Mouse (Mus musculus) embryonic facial prominence, embryonic 10.5 days (tissue): Measurements from ENCODE around the gene Ptprcap. TPM values are rescaled to one million over a fixed set of nuclear protein-coding genes. Genes with fewer than 3 reads are reported as not detected.

Source experiments
- DNase-seq: peaks from one replicate; pipeline ENCODE4 v3.0.0-alpha.2; 2017; ENCODE audit warnings: low spot score
- H3K27ac ChIP-seq: fragments of 300-500 bp; sonication (generic); replicated peaks from 2 replicates; pipeline ENCODE4 v1.5.1; 2016; ENCODE audit warnings: mild to moderate bottlenecking
- H3K27me3 ChIP-seq: fragments of 300-500 bp; sonication (generic); replicated peaks from 2 replicates; pipeline ENCODE4 v1.6.1; 2016; ENCODE audit warnings: low read depth, mild to moderate bottlenecking; ENCODE audit not compliant: poor library complexity, severe bottlenecking
- H3K36me3 ChIP-seq: fragments of 300-500 bp; sonication (generic); replicated peaks from 2 replicates; pipeline ENCODE4 v1.6.1; 2016; ENCODE audit warnings: mild to moderate bottlenecking, moderate library complexity
- H3K4me1 ChIP-seq: fragments of 300-500 bp; sonication (generic); 2 replicates; pipeline ENCODE4 v1.6.1; 2016
- H3K4me3 ChIP-seq: fragments of 300-500 bp; sonication (generic); 2 replicates; pipeline ENCODE4 v1.5.1; 2016; ENCODE audit warnings: mild to moderate bottlenecking, moderate library complexity
- H3K9me3 ChIP-seq: fragments of 300-500 bp; sonication (generic); 2 replicates; pipeline ENCODE4 v1.6.1; 2016; ENCODE audit warnings: mild to moderate bottlenecking
- WGBS: fragments of 180-500 bp; shearing (Covaris S2); methylation state at CpG from one replicate; pipeline ENCODE4 v1.1.7; 2016; 5-methylcytosine and 5-hydroxymethylcytosine counted together
- polyA plus RNA-seq: library from polyadenylated mRNA; unstranded; fragments of >200 nt; fragmentation: Nextera tagmentation; extraction: Ambion mirVana; gene quantifications from 2 replicates; pipeline ENCODE4 v1.2.1, GENCODE M21; 2016

The Ptprcap gene
- polyA plus RNA-seq, 1 experiment from 2014 or later = not detected

DNA sequence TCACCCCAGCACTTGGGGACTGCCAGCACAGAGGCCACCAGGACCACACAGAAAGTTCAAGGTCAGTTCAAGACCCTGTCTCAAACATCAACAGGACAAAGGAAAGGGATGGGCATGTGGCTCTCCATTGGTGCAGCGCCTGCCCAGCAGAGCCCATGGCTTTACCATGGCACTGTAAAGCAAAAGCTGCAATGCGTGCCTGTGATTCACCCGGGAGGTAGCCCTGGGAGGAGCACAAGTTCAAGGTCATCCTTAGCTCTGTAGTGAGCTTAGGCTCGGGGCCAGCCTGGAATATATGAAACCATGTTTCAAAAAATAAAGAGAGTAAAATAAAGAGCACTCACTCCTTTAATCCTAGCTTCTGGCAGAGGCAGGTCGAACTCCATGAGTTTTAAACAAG is 1.5 kb upstream of the Ptprcap start:
- Histone ChIP-seq H3K27me3 (no peaks in the 10 kb centered on the region), H3K27ac (no peak overlapping the region), H3K4me3 (no peak overlapping the region), H3K36me3 (peaks cover 65% of the 10 kb centered on the region), H3K9me3 (no peaks in the 10 kb centered on the region), H3K4me1 (peaks cover 42% of the 10 kb centered on the region)
- DNase-seq = no peak
- WGBS = 91% methylated on average over 5 of the region's 5 CpGs

DNA sequence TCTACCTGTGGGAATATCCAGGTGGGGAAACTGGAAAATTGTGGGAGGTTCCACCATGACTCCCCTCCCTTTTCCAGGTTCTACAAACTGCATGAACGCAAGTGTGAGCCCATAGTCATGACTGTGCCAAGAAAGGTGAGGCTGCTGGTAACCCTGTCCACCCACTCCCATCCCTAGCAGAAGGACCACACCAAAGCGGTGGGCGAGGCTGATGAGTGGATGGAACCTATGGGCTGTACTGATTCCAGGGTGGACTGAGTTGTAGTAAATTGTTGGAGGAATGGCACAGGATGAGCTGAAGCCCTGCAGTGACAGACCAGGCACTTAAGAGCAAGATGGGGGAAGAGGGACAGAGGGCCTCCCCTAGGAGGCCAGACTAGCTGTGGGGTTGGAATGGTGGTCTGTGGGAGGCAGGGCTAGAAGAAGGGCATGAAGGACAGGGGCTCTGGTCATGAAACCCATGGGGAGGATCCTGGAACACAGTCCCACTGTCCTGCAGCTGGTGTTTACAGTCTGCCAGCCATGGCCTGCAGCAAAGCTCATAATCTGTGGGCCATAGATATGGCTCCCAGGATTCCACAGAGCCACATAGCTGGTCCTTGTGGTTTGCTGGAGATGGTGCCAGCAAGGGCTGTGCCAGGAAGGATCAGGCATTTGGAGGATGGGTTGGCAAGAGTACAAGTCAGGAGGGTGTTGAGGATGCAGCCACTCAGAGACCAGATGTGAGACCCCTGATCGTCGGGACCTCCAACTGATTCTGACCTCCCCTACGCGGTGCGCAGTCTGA is 766 bp upstream of the Ptprcap start:
- peaks cover 41% of the 10 kb centered on the region for H3K4me1 ChIP-seq
- no peaks in the 10 kb centered on the region for H3K27me3 ChIP-seq
- H3K9me3 ChIP-seq = no peaks in the 10 kb centered on the region
- H3K4me3 ChIP-seq = no peak overlapping the region
- no peak for DNase-seq
- H3K27ac ChIP-seq = no peak overlapping the region
- WGBS = 85% methylated on average over 8 of the region's 8 CpGs
- H3K36me3 ChIP-seq = peaks cover 72% of the 10 kb centered on the region

- H3K27me3 ChIP-seq = no peaks in the 10 kb centered on the region
- H3K27ac ChIP-seq = no peak overlapping the region
- H3K4me3 ChIP-seq = no peak overlapping the region
- no peak for DNase-seq
- 82% methylated on average over 13 of the region's 13 CpGs for WGBS
- H3K4me1 ChIP-seq = peaks cover 24% of the 10 kb centered on the region
- no peaks in the 10 kb centered on the region for H3K9me3 ChIP-seq
- peaks cover 92% of the 10 kb centered on the region for H3K36me3 ChIP-seq
These were observed 1.2 kb downstream of the Ptprcap start for GRCm38 (mm10) chr19:4154437-4155222.

DNA sequence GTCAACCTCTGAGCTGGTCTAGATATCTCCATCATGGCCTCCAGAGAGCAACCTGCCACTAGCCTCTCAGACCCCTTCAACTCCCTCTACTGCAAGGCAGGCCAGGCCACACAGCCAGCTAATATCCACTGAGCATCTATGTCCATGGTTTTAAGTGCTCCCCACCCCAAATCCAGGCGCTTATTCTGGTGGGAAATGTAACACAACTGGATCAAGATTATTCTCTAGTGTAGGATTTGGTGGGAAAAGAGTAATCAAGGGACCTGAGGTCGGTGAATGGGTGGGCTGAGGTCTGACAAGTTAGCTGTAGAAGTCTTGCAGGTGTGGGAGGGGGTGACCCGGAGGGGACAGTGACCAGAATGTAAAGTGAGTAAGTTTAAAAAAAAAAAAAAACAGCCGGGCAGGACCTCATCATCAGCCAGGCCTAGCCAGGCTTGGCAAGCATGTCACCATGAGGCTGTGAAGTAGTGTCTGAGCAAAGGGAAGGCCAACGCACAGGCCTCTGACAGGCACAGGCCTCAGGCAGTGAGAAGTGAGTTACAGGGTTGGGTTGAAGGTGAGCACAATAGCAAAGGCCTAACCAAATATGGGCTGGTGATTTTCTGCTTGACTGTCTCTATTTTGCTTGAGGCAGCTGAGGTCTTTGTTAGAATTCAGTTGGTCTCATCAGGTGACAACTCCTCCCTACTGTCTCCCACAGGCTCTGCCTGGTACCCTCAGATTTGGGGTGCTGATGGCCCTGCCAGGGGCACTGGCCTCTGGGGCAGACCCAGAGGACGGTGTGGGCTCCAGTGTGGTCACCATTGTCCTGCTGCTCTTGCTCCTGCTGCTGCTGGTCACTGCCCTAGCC is 2.0 kb downstream of the Ptprcap start:
- DNase-seq = no peak
- no peaks in the 10 kb centered on the region for H3K9me3 ChIP-seq
- H3K27me3 ChIP-seq = no peaks in the 10 kb centered on the region
- H3K27ac ChIP-seq = peak overlapping the region; percentile 55; the same call in 1 of the 2 replicates
- WGBS = 77% methylated on average over 6 of the region's 6 CpGs
- H3K4me3 ChIP-seq = no peak overlapping the region
- H3K4me1 ChIP-seq = 0 out of 2 replicates have a peak, but pooled peaks cover 20% of the 10 kb centered on the region
- peaks cover 90% of the 10 kb centered on the region for H3K36me3 ChIP-seq

DNA sequence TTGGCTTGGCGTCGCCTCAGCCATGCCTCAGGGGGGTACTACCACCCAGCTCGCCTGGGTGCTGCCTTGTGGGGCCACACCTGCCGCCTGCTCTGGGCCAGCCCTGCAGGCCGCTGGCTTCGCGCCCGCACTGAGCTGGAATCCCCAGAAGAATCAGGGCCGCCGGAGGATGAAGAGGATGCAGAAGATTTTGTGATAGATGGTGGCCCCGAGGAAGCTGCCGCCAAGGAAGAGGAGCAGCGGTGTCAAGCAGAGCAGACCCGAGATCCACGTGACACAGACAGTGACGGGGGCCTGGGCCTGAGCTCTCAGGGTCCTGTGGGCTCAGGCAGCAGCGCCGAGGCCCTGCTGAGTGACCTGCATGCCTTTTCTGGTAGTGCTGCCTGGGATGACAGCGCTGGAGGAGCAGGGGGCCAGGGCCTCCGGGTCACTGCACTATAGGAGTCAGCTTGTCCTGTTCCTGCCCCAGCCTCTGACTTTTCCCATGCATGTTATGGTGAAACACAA is 2.7 kb downstream of the Ptprcap start:
- peaks cover 90% of the 10 kb centered on the region for H3K36me3 ChIP-seq
- H3K27ac ChIP-seq = peak overlapping the region; percentile 55; the same call in 1 of the 2 replicates
- WGBS = 74% methylated on average over 20 of the region's 20 CpGs
- 0 out of 2 replicates have a peak, but pooled peaks cover 17% of the 10 kb centered on the region for H3K4me1 ChIP-seq
- no peaks in the 10 kb centered on the region for H3K9me3 ChIP-seq
- DNase-seq = no peak
- H3K4me3 ChIP-seq = no peak overlapping the region
- no peaks in the 10 kb centered on the region for H3K27me3 ChIP-seq

- no peak overlapping the region for H3K27ac ChIP-seq
- H3K36me3 ChIP-seq = peaks cover 88% of the 10 kb centered on the region
- no peak for DNase-seq
- WGBS = 93% methylated on average over 12 of the region's 12 CpGs
- 0 out of 2 replicates have a peak, but pooled peaks cover 13% of the 10 kb centered on the region for H3K4me1 ChIP-seq
- no peaks in the 10 kb centered on the region for H3K9me3 ChIP-seq
- no peaks in the 10 kb centered on the region for H3K27me3 ChIP-seq
- H3K4me3 ChIP-seq = no peak overlapping the region
These were observed 3.4 kb downstream of the Ptprcap start for GRCm38 (mm10) chr19:4156771-4157170.

- no peak for DNase-seq
- Histone ChIP-seq H3K27ac (no peak overlapping the region), H3K4me1 (peaks cover 22% of the 10 kb centered on the region), H3K27me3 (no peaks in the 10 kb centered on the region), H3K9me3 (no peaks in the 10 kb centered on the region), H3K36me3 (peaks cover 65% of the 10 kb centered on the region), H3K4me3 (no peak overlapping the region)
- WGBS = 96% methylated on average over 8 of the region's 8 CpGs
These were observed 5.6 kb downstream of the Ptprcap start for GRCm38 (mm10) chr19:4159049-4159448.

DNA sequence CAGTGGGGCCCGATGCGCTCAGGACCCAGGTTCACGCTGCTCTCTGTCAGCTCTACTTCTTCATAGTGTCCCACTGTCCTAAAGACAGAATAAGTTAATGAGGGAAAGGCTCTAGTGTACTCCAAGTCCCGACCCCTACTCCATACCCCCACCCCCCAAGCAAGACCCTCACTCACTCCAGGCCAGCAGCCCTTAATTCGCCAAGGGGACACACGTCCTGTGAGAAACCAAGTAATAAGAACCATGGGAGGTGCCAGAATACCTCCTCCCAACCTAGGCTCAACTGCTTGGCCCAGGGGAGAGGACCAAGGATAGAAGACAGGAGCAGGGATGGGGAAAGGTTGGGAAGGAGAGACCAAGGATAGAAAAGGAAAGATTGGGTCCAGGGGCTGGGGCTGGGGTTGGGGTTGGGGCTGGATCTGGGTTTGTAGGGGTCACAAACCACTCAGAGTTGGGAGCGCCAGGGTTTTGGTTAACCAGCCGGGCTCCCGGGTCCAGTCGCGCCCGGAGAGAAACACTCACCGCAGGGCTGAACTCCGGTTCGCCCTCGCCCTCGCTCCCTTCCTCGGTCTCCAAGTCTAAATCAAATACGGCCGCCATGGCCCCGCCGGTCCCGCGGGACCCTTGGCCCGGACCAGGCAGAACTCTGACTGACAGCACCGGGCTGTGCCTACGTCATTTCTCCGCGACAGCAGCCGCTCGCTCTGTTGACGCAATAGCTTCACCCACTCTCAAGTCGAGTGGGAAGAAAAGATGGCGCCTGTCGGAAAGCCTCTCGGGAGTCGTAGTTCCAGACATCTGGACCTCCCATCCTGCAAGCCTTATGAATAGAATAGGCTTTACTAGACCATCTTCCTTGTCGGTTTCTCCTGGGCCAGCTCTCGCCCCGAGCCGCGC is 9.5 kb downstream of the Ptprcap start, which contains the start of gene Rps6kb2:
Rps6kb2 (minus strand) TSS at position 709 of the 897 bp plus-strand sequence.
- Histone ChIP-seq H3K27me3 (no peaks in the 10 kb centered on the region), H3K4me3 (peak within 1 kb of the TSS; percentile 78), H3K36me3 (peaks cover 34% of the 10 kb centered on the region), H3K27ac (peak within 1 kb of the TSS; percentile 89), H3K9me3 (no peaks in the 10 kb centered on the region), H3K4me1 (peaks cover 17% of the 10 kb centered on the region)
- DNase-seq = peak; percentile 95
- WGBS = 7% methylated on average over 42 of the region's 42 CpGs

GRCm38 (mm10) chr19:4163543-4163887 is 10.1 kb downstream of the Ptprcap start:
- peaks cover 27% of the 10 kb centered on the region for H3K36me3 ChIP-seq
- no peaks in the 10 kb centered on the region for H3K27me3 ChIP-seq
- peak overlapping the region; percentile 78 for H3K4me3 ChIP-seq
- no peak for DNase-seq
- WGBS = 36% methylated on average over 4 of the region's 4 CpGs
- peaks cover 17% of the 10 kb centered on the region for H3K4me1 ChIP-seq
- H3K9me3 ChIP-seq = no peaks in the 10 kb centered on the region
- peak overlapping the region; percentile 89 for H3K27ac ChIP-seq

GRCm38 (mm10) chr19:4164100-4164499 is 10.7 kb downstream of the Ptprcap start:
- DNase-seq = no peak
- 80% methylated on average over 3 of the region's 3 CpGs for WGBS
- Histone ChIP-seq H3K36me3 (peaks cover 22% of the 10 kb centered on the region), H3K27me3 (no peaks in the 10 kb centered on the region), H3K9me3 (no peaks in the 10 kb centered on the region), H3K4me1 (peaks cover 17% of the 10 kb centered on the region), H3K27ac (peak overlapping the region; percentile 89; the same call in 1 of the 2 replicates), H3K4me3 (no peak overlapping the region)

GRCm38 (mm10) chr19:4164721-4165120 is 11.3 kb downstream of the Ptprcap start:
- peaks cover 15% of the 10 kb centered on the region for H3K36me3 ChIP-seq
- 82% methylated on average over 2 of the region's 2 CpGs for WGBS
- H3K4me3 ChIP-seq = no peak overlapping the region
- H3K4me1 ChIP-seq = peaks cover 20% of the 10 kb centered on the region
- no peaks in the 10 kb centered on the region for H3K27me3 ChIP-seq
- H3K9me3 ChIP-seq = no peaks in the 10 kb centered on the region
- no peak overlapping the region for H3K27ac ChIP-seq
- DNase-seq = no peak
